Mouse (Mus musculus) spleen, adult 2 months (tissue): ENCODE results near the gene Sfr1.

Source experiments
- CTCF ChIP-seq: fragments of 200-500 bp; IDR thresholded peaks from 2 replicates; pipeline ENCODE4 v1.5.1; 2011; ENCODE audit warnings: mild to moderate bottlenecking, inconsistent platforms; ENCODE audit not compliant: insufficient read depth, insufficient read length, insufficient replicate concordance; ENCODE audit errors: extremely low read depth
- POLR2A ChIP-seq: fragments of 200-500 bp; IDR thresholded peaks from 2 replicates; pipeline ENCODE4 v1.6.1; 2011; ENCODE audit warnings: low read depth, low read length, inconsistent platforms

- no peak for TF ChIP-seq CTCF
- TF ChIP-seq POLR2A, result peak; percentile 77; the same call in 1 of the 2 replicates
These were observed at the start of gene Sfr1 for GRCm38 (mm10) chr19:47731071-47731881.
